Mouse (Mus musculus) retina, postnatal 1 day (tissue): Measurements from ENCODE around the gene Pagr1a.

Experiments
- DNase-seq: peaks from one replicate; pipeline ENCODE4 v3.0.0-alpha.2; 2012

The Pagr1a gene

GRCm38 (mm10) chr7:127020901-127021562, 3.9 kb upstream of the Pagr1a start, which contains the start of the genes Gm42742 and Prrt2:
TSS of gene Gm42742 (minus strand) at chr7:127021097.
TSS of gene Prrt2 (minus strand) at chr7:127021211.
- DNase-seq = peak; percentile 81

GRCm38 (mm10) chr7:127020491-127020890, 3.3 kb upstream of the Pagr1a start:
- no peak for DNase-seq

GRCm38 (mm10) chr7:127020031-127020430, 2.9 kb upstream of the Pagr1a start:
- DNase-seq = no peak

GRCm38 (mm10) chr7:127019306-127019960, 2.3 kb upstream of the Pagr1a start:
- no peak for DNase-seq

GRCm38 (mm10) chr7:127018416-127019305, 1.5 kb upstream of the Pagr1a start:
- DNase-seq = no peak

GRCm38 (mm10) chr7:127017950-127018345, 796 bp upstream of the Pagr1a start:
- DNase-seq = no peak

- no peak for DNase-seq
Measured at GRCm38 (mm10) chr7:127016486-127016938, 640 bp downstream of the Pagr1a start.

- no peak for DNase-seq
Measured at GRCm38 (mm10) chr7:127016481-127016485, 869 bp downstream of the Pagr1a start, which contains the start of gene Pagr1b. TSS of gene Pagr1b (minus strand) at chr7:127016484.

- peak; percentile 58 for DNase-seq
Measured at GRCm38 (mm10) chr7:127016081-127016480, 1.1 kb downstream of the Pagr1a start.

GRCm38 (mm10) chr7:127014993-127015392, 2.2 kb downstream of the Pagr1a start:
- DNase-seq = no peak

- peak; percentile 32 for DNase-seq
Measured at GRCm38 (mm10) chr7:127014320-127014719, 2.8 kb downstream of the Pagr1a start, which contains the start of gene Mvp. TSS of gene Mvp (minus strand) at chr7:127014621.

- no peak for DNase-seq
Measured at GRCm38 (mm10) chr7:127013385-127013784, 3.8 kb downstream of the Pagr1a start.

GRCm38 (mm10) chr7:127012845-127013244, 4.3 kb downstream of the Pagr1a start:
- DNase-seq = no peak

- DNase-seq = no peak
Measured at GRCm38 (mm10) chr7:127012374-127012773, 4.8 kb downstream of the Pagr1a start.

GRCm38 (mm10) chr7:127011717-127012116, 5.4 kb downstream of the Pagr1a start:
- DNase-seq = peak; percentile 40

GRCm38 (mm10) chr7:127011051-127011450, 6.1 kb downstream of the Pagr1a start:
- no peak for DNase-seq

GRCm38 (mm10) chr7:127009307-127010085, 7.7 kb downstream of the Pagr1a start:
- DNase-seq = no peak

- DNase-seq = peak; percentile 73
Measured at GRCm38 (mm10) chr7:127008239-127009019, 8.7 kb downstream of the Pagr1a start.

- DNase-seq = no peak
Measured at GRCm38 (mm10) chr7:127007313-127008024, 9.7 kb downstream of the Pagr1a start.

- DNase-seq = no peak
Measured at GRCm38 (mm10) chr7:127004122-127004875, 12.9 kb downstream of the Pagr1a start.

- DNase-seq = no peak
Measured at GRCm38 (mm10) chr7:127003620-127004019, 13.5 kb downstream of the Pagr1a start.
